Mouse (Mus musculus) testis, adult 2 months (tissue): ENCODE results near the gene Krt36.

Source experiments
- CTCF ChIP-seq: fragments of 200-500 bp; IDR thresholded peaks from 2 replicates; pipeline ENCODE4 v1.5.1; 2012; ENCODE audit warnings: low read depth, mild to moderate bottlenecking, inconsistent platforms, low read length, moderate library complexity; ENCODE audit not compliant: control insufficient read depth, insufficient read depth, insufficient replicate concordance
- POLR2A ChIP-seq: fragments of 200-500 bp; IDR thresholded peaks from 2 replicates; pipeline ENCODE4 v1.6.1; 2012; ENCODE audit warnings: low read depth, mild to moderate bottlenecking, inconsistent platforms, low read length, moderate library complexity; ENCODE audit not compliant: control insufficient read depth

GRCm38 (mm10) chr11:100058875-100059274, 46.6 kb downstream of the Krt36 start:
- TF ChIP-seq POLR2A (no peak), CTCF (no peak)
